Mouse (Mus musculus) forebrain, embryonic 14.5 days (tissue): Measurements from ENCODE around the gene Tmem104. TPM values are rescaled to one million over a fixed set of nuclear protein-coding genes. Genes with fewer than 3 reads are reported as not detected.

Source experiments
- ATAC-seq: fragments of 200-750 bp; cut with Nextera tagmentation; 2 replicates; pipeline ENCODE4 v1.8.0; 2017; ENCODE audit warnings: mild to moderate bottlenecking, moderate library complexity
- DNase-seq: peaks from one replicate; pipeline ENCODE4 v3.0.0-alpha.2; 2015; ENCODE audit warnings: low spot score
- H3K27ac ChIP-seq: fragments of 300-500 bp; sonication (generic); 2 replicates; pipeline ENCODE4 v1.5.1; 2014; ENCODE audit warnings: low read depth, mild to moderate bottlenecking, control low read depth, low read length, moderate library complexity
- H3K27me3 ChIP-seq: fragments of 300-500 bp; sonication (generic); replicated peaks from 2 replicates; pipeline ENCODE4 v1.6.1; 2014; ENCODE audit warnings: low read length, control low read depth, mixed read lengths; ENCODE audit not compliant: control insufficient read depth, insufficient read depth
- H3K36me3 ChIP-seq: fragments of 300-500 bp; sonication (generic); 2 replicates; pipeline ENCODE4 v1.6.1; 2014; ENCODE audit warnings: low read length, control low read depth; ENCODE audit not compliant: control insufficient read depth, insufficient read depth
- H3K4me1 ChIP-seq: fragments of 300-500 bp; sonication (generic); 2 replicates; pipeline ENCODE4 v1.6.1; 2014; ENCODE audit warnings: antibody characterized with exemption, low read length, control low read depth; ENCODE audit not compliant: control insufficient read depth, insufficient read depth
- H3K4me2 ChIP-seq: fragments of 300-500 bp; sonication (generic); 2 replicates; pipeline ENCODE4 v1.6.1; 2014; ENCODE audit warnings: mild to moderate bottlenecking, control low read depth, low read length
- H3K4me3 ChIP-seq: fragments of 300-500 bp; sonication (generic); 2 replicates; pipeline ENCODE4 v1.5.1; 2014; ENCODE audit warnings: low read depth, low read length, control low read depth
- H3K9ac ChIP-seq: fragments of 300-500 bp; sonication (generic); 2 replicates; pipeline ENCODE4 v1.6.1; 2014; ENCODE audit warnings: mild to moderate bottlenecking, low read length, control low read depth, moderate library complexity
- H3K9me3 ChIP-seq: fragments of 300-500 bp; sonication (generic); replicated peaks from 2 replicates; pipeline ENCODE4 v1.6.1; 2016; ENCODE audit warnings: low read length, control low read depth, mixed read lengths; ENCODE audit not compliant: control insufficient read depth
- WGBS: fragments of 180-500 bp; shearing (Covaris S2); extraction: QIAGEN DNeasy Blood & Tissue Kit; methylation state at CpG from one replicate; pipeline ENCODE4 v1.1.7; 2014; 5-methylcytosine and 5-hydroxymethylcytosine counted together
- polyA plus RNA-seq: library from polyadenylated mRNA; unstranded; fragments of >200 nt; fragmentation: Nextera tagmentation; extraction: Ambion mirVana; gene quantifications from 2 replicates; pipeline ENCODE4 v1.2.1, GENCODE M21; 2014

Gene Tmem104
- polyA plus RNA-seq, 1 experiment from 2014 or later = 6.3 TPM

DNA sequence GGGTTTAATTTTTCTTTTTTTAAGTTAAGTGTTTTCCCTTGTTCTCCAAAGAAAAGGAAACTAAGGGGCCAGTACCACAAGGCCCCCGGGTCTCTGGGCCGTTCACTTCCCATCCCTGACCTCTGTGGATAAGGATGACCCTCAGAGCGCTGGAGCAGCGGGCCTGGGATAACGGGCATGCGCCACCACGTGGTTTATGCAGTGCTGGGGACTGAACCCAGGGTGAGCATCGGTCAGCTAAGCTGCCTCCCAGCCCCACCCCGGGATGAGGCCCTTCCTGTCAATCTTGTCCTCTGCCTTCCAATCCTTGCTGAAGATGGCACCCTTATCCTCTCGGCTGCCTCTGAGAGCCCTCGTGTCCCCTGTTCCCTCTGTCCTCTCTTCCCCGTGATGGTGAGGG is 40.4 kb downstream of the Tmem104 start:
- Histone ChIP-seq H3K9me3 (no peaks in the 10 kb centered on the region), H3K4me1 (peaks cover 57% of the 10 kb centered on the region), H3K27me3 (no peaks in the 10 kb centered on the region), H3K36me3 (no peaks in the 10 kb centered on the region), H3K9ac (peak overlapping the region; percentile 22), H3K27ac (peak overlapping the region; percentile 74), H3K4me3 (no peak overlapping the region), H3K4me2 (peak overlapping the region; percentile 5; the same call in 1 of the 2 replicates)
- WGBS = 18% methylated on average over 12 of the region's 12 CpGs
- DNase-seq (no peak), ATAC-seq (no peak; the same call in 1 of the 2 replicates)

DNA sequence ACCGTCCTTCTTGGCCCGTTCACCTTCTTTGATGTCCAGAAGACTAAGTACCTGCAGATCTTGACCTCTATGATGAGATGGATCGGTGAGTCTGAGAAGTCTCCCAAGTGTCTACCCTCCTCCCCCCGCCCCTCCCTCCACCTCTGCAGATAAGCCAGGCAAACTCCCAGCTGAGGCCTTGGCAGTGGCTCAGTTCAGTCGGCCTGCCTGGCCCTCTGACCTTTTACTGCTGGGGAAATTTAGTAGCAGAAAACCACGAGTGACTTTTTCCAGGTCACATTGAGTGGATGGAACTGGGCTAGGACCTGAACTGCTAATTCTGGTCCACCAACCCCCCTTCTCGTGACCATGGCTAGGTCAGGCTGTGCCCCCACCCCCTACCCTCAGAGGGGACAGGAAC is 41.1 kb downstream of the Tmem104 start:
- Histone ChIP-seq H3K4me3 (no peak overlapping the region), H3K4me1 (peaks cover 56% of the 10 kb centered on the region), H3K4me2 (no peak overlapping the region), H3K27ac (no peak overlapping the region), H3K36me3 (no peaks in the 10 kb centered on the region), H3K9me3 (no peaks in the 10 kb centered on the region), H3K27me3 (no peaks in the 10 kb centered on the region), H3K9ac (peak overlapping the region; percentile 22; the same call in 1 of the 2 replicates)
- DNase-seq (no peak), ATAC-seq (no peak)
- WGBS = 80% methylated on average over 7 of the region's 7 CpGs

- no peak overlapping the region for H3K4me3 ChIP-seq
- WGBS = 51% methylated on average over 15 of the region's 15 CpGs
- H3K4me2 ChIP-seq = no peak overlapping the region
- H3K9ac ChIP-seq = no peak overlapping the region
- no peak for ATAC-seq
- no peaks in the 10 kb centered on the region for H3K36me3 ChIP-seq
- no peaks in the 10 kb centered on the region for H3K9me3 ChIP-seq
- peaks cover 65% of the 10 kb centered on the region for H3K4me1 ChIP-seq
- no peak overlapping the region for H3K27ac ChIP-seq
- DNase-seq = no peak
- no peaks in the 10 kb centered on the region for H3K27me3 ChIP-seq
These were observed 42.0 kb downstream of the Tmem104 start for GRCm38 (mm10) chr11:115229021-115229930.

GRCm38 (mm10) chr11:115231168-115231915 is 44.1 kb downstream of the Tmem104 start:
- Histone ChIP-seq H3K27ac (peak overlapping the region; percentile 69; the same call in 1 of the 2 replicates), H3K9me3 (no peaks in the 10 kb centered on the region), H3K4me2 (no peak overlapping the region), H3K4me1 (peaks cover 49% of the 10 kb centered on the region), H3K9ac (no peak overlapping the region), H3K27me3 (no peaks in the 10 kb centered on the region), H3K36me3 (no peaks in the 10 kb centered on the region), H3K4me3 (no peak overlapping the region)
- DNase-seq (no peak), ATAC-seq (no peak)
- WGBS = 55% methylated on average over 14 of the region's 14 CpGs

DNA sequence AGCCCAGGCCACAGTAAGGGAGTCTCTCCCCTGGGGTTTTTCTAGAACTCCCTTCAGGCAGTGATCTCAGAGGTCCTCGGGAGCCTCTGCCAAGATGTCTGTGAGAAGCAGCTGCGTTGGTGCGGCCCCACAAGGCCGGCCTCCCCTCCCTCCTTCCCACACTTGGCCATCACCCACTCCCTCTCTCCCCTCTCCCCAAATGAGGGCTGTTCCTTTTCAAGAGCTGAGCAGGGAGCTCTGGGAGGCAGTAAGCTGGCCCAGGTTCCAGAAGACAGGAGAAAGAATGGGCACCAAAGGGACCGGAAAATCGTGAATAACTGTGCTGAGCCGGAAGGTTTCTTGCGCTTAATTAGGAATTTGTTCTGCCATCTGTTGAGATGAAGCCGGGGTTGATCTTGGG is 44.6 kb downstream of the Tmem104 start:
- 22% methylated on average over 9 of the region's 9 CpGs for WGBS
- no peaks in the 10 kb centered on the region for H3K27me3 ChIP-seq
- DNase-seq (peak; percentile 80), ATAC-seq (peak; percentile 51)
- peaks cover 43% of the 10 kb centered on the region for H3K4me1 ChIP-seq
- H3K4me2 ChIP-seq = no peak overlapping the region
- no peaks in the 10 kb centered on the region for H3K36me3 ChIP-seq
- peak overlapping the region; percentile 69; the same call in 1 of the 2 replicates for H3K27ac ChIP-seq
- H3K9ac ChIP-seq = no peak overlapping the region
- H3K4me3 ChIP-seq = no peak overlapping the region
- no peaks in the 10 kb centered on the region for H3K9me3 ChIP-seq

GRCm38 (mm10) chr11:115232889-115233288 is 45.6 kb downstream of the Tmem104 start:
- Histone ChIP-seq H3K4me3 (no peak overlapping the region), H3K9ac (no peak overlapping the region), H3K4me1 (peaks cover 34% of the 10 kb centered on the region), H3K4me2 (no peak overlapping the region), H3K9me3 (no peaks in the 10 kb centered on the region), H3K36me3 (no peaks in the 10 kb centered on the region), H3K27me3 (no peaks in the 10 kb centered on the region), H3K27ac (0 out of 2 replicates have a peak overlapping the region, but pooled peaks have one; percentile 21)
- no peak for ATAC-seq
- no peak for DNase-seq
- 76% methylated on average over 5 of the region's 5 CpGs for WGBS

- no peaks in the 10 kb centered on the region for H3K36me3 ChIP-seq
- WGBS = 51% methylated on average over 20 of the region's 20 CpGs
- ATAC-seq = 0 out of 2 replicates have a peak, but pooled peaks have one; percentile 18
- H3K27me3 ChIP-seq = no peaks in the 10 kb centered on the region
- no peak overlapping the region for H3K4me2 ChIP-seq
- DNase-seq = peak; percentile 47
- no peak overlapping the region for H3K4me3 ChIP-seq
- H3K4me1 ChIP-seq = peaks cover 29% of the 10 kb centered on the region
- H3K9ac ChIP-seq = no peak overlapping the region
- no peaks in the 10 kb centered on the region for H3K9me3 ChIP-seq
- peak overlapping the region; percentile 48 for H3K27ac ChIP-seq
These were observed 46.4 kb downstream of the Tmem104 start for GRCm38 (mm10) chr11:115233526-115234290.

- 87% methylated on average over 15 of the region's 15 CpGs for WGBS
- Histone ChIP-seq H3K4me3 (no peak overlapping the region), H3K27ac (0 out of 2 replicates have a peak overlapping the region, but pooled peaks have one; percentile 9), H3K9me3 (no peaks in the 10 kb centered on the region), H3K36me3 (no peaks in the 10 kb centered on the region), H3K4me1 (peaks cover 29% of the 10 kb centered on the region), H3K27me3 (no peaks in the 10 kb centered on the region), H3K9ac (no peak overlapping the region), H3K4me2 (no peak overlapping the region)
- DNase-seq = no peak
- ATAC-seq = no peak
These were observed 47.2 kb downstream of the Tmem104 start for GRCm38 (mm10) chr11:115234320-115235044.
